Mouse (Mus musculus) layer of hippocampus, adult 11-12 months (tissue): ENCODE data around the gene Drd3.

Source experiments
- DNase-seq: peaks from one replicate; pipeline ENCODE4 v3.0.0; 2022; ENCODE audit warnings: low spot score

Drd3 gene

GRCm38 (mm10) chr16:43753751-43754150 is at the start of gene Drd3:
Gene Drd3, plus strand, starts transcription at chr16:43754026.
- DNase-seq: no peak

GRCm38 (mm10) chr16:43708335-43709061 is 45.3 kb upstream of the Drd3 start:
- no peak for DNase-seq

- peak; percentile 17 for DNase-seq
These were observed 44.8 kb upstream of the Drd3 start for GRCm38 (mm10) chr16:43709062-43709413.

- peak; percentile 20 for DNase-seq
These were observed 44.2 kb upstream of the Drd3 start for GRCm38 (mm10) chr16:43709432-43710133.

GRCm38 (mm10) chr16:43710134-43710475 is 43.7 kb upstream of the Drd3 start:
- no peak for DNase-seq

- DNase-seq: peak; percentile 23
These were observed 43.2 kb upstream of the Drd3 start for GRCm38 (mm10) chr16:43710651-43711050.

- no peak for DNase-seq
These were observed 42.5 kb upstream of the Drd3 start for GRCm38 (mm10) chr16:43711361-43711760.

GRCm38 (mm10) chr16:43724444-43724843 is 29.4 kb upstream of the Drd3 start:
- no peak for DNase-seq

GRCm38 (mm10) chr16:43729506-43730221 is 24.2 kb upstream of the Drd3 start:
- DNase-seq: no peak

GRCm38 (mm10) chr16:43730281-43730680 is 23.5 kb upstream of the Drd3 start:
- no peak for DNase-seq

GRCm38 (mm10) chr16:43732496-43732895 is 21.3 kb upstream of the Drd3 start:
- no peak for DNase-seq

- no peak for DNase-seq
These were observed 20.9 kb upstream of the Drd3 start for GRCm38 (mm10) chr16:43732900-43733299.

GRCm38 (mm10) chr16:43737933-43738332 is 15.9 kb upstream of the Drd3 start:
- no peak for DNase-seq

GRCm38 (mm10) chr16:43740936-43741335 is 12.9 kb upstream of the Drd3 start:
- DNase-seq: no peak

- DNase-seq: no peak
These were observed 5.4 kb upstream of the Drd3 start for GRCm38 (mm10) chr16:43748424-43748823.

GRCm38 (mm10) chr16:43752900-43753299 is 926 bp upstream of the Drd3 start:
- DNase-seq: no peak

GRCm38 (mm10) chr16:43772358-43772757 is 18.5 kb downstream of the Drd3 start:
- no peak for DNase-seq

- no peak for DNase-seq
These were observed 18.9 kb downstream of the Drd3 start for GRCm38 (mm10) chr16:43772766-43773165.

GRCm38 (mm10) chr16:43773506-43773905 is 19.7 kb downstream of the Drd3 start:
- DNase-seq: no peak

GRCm38 (mm10) chr16:43776886-43777285 is 23.1 kb downstream of the Drd3 start:
- DNase-seq: no peak

GRCm38 (mm10) chr16:43799541-43799940 is 45.7 kb downstream of the Drd3 start:
- no peak for DNase-seq

- no peak for DNase-seq
These were observed 46.4 kb downstream of the Drd3 start for GRCm38 (mm10) chr16:43800119-43800721.

- no peak for DNase-seq
These were observed 47.3 kb downstream of the Drd3 start for GRCm38 (mm10) chr16:43801137-43801536.
